Mouse (Mus musculus) liver, adult 2 months (tissue): ENCODE measurements at regions not wholly inside any gene's neighbourhood (a gene's known extent, or its start where the extent isn't known, plus 50 kb on each side); places are given as distances from the start of the nearest gene placed in this dataset.

Source experiments
- DNase-seq: peaks from one replicate; pipeline ENCODE4 v3.0.0-alpha.2; 2011; ENCODE audit warnings: low read depth, low spot score; ENCODE audit errors: extremely low read depth
- H3K27ac ChIP-seq: fragments of 200-500 bp; replicated peaks from 2 replicates; pipeline ENCODE4 v1.5.1; 2012; ENCODE audit warnings: low read depth, mild to moderate bottlenecking, control low read depth, inconsistent platforms, low read length; ENCODE audit not compliant: insufficient read depth
- H3K27me3 ChIP-seq: fragments of 200-500 bp; 2 replicates; pipeline ENCODE4 v1.6.1; 2012; ENCODE audit warnings: mild to moderate bottlenecking, moderate library complexity, low read length, inconsistent platforms; ENCODE audit not compliant: control insufficient read depth, insufficient read depth
- H3K36me3 ChIP-seq: fragments of 200-500 bp; 2 replicates; pipeline ENCODE4 v1.6.1; 2012; ENCODE audit warnings: low read length, inconsistent platforms; ENCODE audit not compliant: control insufficient read depth, insufficient read depth
- H3K4me1 ChIP-seq: fragments of 200-500 bp; 2 replicates; pipeline ENCODE4 v1.6.1; 2011; ENCODE audit warnings: low read length; ENCODE audit not compliant: control insufficient read depth, insufficient read depth
- H3K4me3 ChIP-seq: fragments of 200-500 bp; 2 replicates; pipeline ENCODE4 v1.5.1; 2011; ENCODE audit warnings: low read depth, mild to moderate bottlenecking, control low read depth, low read length, moderate library complexity; ENCODE audit not compliant: insufficient read depth
- H3K79me2 ChIP-seq: fragments of 200-500 bp; 2 replicates; pipeline ENCODE4 v1.6.1; 2012; ENCODE audit warnings: inconsistent platforms, mild to moderate bottlenecking, low read length, moderate library complexity; ENCODE audit not compliant: control insufficient read depth, insufficient read depth
- H3K9ac ChIP-seq: fragments of 200-500 bp; 2 replicates; pipeline ENCODE4 v1.6.1; 2012; ENCODE audit warnings: low read depth, mild to moderate bottlenecking, control low read depth, inconsistent platforms, low read length
- CTCF ChIP-seq: fragments of 200-500 bp; IDR thresholded peaks from 2 replicates; pipeline ENCODE4 v1.5.1; 2011; ENCODE audit warnings: low read depth, low read length, control low read depth
- POLR2A ChIP-seq: fragments of 200-500 bp; IDR thresholded peaks from 2 replicates; pipeline ENCODE4 v1.6.1; 2011; ENCODE audit warnings: low read length, control low read depth; ENCODE audit not compliant: insufficient read depth; ENCODE audit errors: extremely low read depth
- WGBS: fragments of 180-500 bp; shearing (Covaris S2); methylation state at CpG from one replicate; pipeline ENCODE4 v1.1.7; 2018; 5-methylcytosine and 5-hydroxymethylcytosine counted together

DNA sequence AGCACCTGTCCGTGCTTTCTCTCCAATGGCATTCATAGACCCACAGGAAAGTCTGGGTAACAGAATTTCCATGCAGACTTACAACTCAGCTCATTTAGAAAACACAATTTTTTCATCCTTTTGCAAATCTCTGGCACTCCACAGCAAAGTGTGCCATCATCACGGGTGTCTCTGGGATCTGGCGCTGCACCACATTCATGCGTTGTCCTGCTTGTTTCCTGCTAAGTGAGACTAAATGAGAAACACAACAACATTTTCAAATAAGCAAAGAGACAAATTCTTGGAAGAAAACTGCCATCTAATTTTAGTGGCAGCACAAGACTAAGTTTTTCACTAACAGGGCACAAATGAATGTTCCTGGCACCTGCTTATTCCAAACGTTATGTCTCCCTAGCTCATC lies 156.9 kb downstream of the Rps29 start:
- no peak overlapping the region for H3K27ac ChIP-seq
- TF ChIP-seq CTCF (no peak), POLR2A (no peak)
- no peaks in the 10 kb centered on the region for H3K36me3 ChIP-seq
- H3K79me2 ChIP-seq = no peaks in the 10 kb centered on the region
- H3K9ac ChIP-seq = no peak overlapping the region
- no peak overlapping the region for H3K4me3 ChIP-seq
- no peaks in the 10 kb centered on the region for H3K4me1 ChIP-seq
- H3K27me3 ChIP-seq = no peaks in the 10 kb centered on the region
- 86% methylated on average over 5 of the region's 5 CpGs for WGBS
- no peak for DNase-seq

DNA sequence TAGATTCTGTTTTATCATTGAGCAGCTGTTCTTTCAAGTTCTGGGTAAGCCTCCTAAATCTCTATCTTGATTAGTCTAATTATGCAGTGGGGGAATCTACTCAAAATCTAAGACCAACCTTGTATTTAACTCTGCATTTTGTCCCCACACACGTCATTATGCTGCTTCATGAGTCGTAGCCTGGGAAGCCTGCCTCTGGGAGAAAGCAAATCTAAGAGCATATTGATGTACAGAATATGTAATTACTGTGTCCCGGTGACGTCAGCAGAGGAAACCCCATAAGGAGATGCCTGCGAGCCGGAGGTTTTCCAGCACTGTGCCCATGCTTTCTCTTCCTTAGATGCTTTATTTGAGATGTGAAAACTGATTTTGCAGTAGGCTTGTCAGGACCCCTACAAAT lies 161.7 kb downstream of the Rps29 start:
- DNase-seq = no peak
- no peaks in the 10 kb centered on the region for H3K4me1 ChIP-seq
- TF ChIP-seq CTCF = no peak
- TF ChIP-seq POLR2A = no peak
- 83% methylated on average over 6 of the region's 6 CpGs for WGBS
- H3K27ac ChIP-seq = no peak overlapping the region
- H3K79me2 ChIP-seq = no peaks in the 10 kb centered on the region
- no peaks in the 10 kb centered on the region for H3K27me3 ChIP-seq
- H3K9ac ChIP-seq = no peak overlapping the region
- no peaks in the 10 kb centered on the region for H3K36me3 ChIP-seq
- no peak overlapping the region for H3K4me3 ChIP-seq

DNA sequence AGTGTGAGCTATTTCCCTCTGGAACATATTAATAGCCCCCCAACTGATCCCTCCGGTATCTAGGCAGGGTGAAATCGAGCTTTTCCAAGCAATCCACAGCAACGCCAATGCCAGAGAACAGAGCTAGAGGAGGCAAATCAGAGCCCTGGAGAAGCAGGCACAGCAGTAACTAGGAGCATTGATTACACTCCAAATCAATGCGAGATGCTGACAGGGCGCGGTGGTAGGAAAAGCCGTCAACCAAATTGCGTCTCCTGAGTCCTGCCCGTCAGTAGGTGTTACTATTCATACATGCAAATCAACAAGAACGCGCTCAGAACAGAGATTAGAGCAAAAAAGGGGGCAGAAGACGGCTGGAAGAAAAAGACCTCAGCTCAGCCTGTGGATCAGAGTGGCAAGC lies 162.2 kb downstream of the Rps29 start:
- Histone ChIP-seq H3K4me1 (no peaks in the 10 kb centered on the region), H3K27me3 (no peaks in the 10 kb centered on the region), H3K9ac (no peak overlapping the region), H3K4me3 (no peak overlapping the region), H3K36me3 (no peaks in the 10 kb centered on the region), H3K27ac (no peak overlapping the region), H3K79me2 (no peaks in the 10 kb centered on the region)
- TF ChIP-seq POLR2A = no peak
- TF ChIP-seq CTCF = no peak
- 61% methylated on average over 12 of the region's 12 CpGs for WGBS
- no peak for DNase-seq

DNA sequence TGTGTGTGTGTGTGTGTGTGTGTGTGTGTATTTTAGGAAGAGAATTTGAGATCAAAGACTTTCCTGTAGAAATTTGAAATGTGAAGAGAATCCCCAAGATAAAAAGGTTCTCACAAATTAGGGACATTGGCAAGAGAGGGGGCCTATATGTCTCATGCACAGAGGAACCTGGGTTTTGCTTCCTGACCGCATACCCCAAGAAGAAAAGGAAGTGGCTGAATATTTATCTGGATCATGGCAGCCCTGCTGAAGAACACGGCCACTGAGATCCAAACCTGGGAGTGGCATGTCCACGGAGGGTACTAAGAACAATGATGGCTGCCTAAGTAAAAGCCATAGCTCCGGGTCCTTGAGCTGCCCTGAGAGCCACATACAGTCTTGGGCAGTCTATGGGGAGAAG lies 178.3 kb downstream of the Rps29 start:
- no peak overlapping the region for H3K9ac ChIP-seq
- TF ChIP-seq CTCF (no peak), POLR2A (no peak)
- H3K4me3 ChIP-seq = no peak overlapping the region
- H3K4me1 ChIP-seq = no peaks in the 10 kb centered on the region
- no peaks in the 10 kb centered on the region for H3K36me3 ChIP-seq
- no peaks in the 10 kb centered on the region for H3K79me2 ChIP-seq
- DNase-seq = no peak
- no peak overlapping the region for H3K27ac ChIP-seq
- 88% methylated on average over 4 of the region's 4 CpGs for WGBS
- no peaks in the 10 kb centered on the region for H3K27me3 ChIP-seq

DNA sequence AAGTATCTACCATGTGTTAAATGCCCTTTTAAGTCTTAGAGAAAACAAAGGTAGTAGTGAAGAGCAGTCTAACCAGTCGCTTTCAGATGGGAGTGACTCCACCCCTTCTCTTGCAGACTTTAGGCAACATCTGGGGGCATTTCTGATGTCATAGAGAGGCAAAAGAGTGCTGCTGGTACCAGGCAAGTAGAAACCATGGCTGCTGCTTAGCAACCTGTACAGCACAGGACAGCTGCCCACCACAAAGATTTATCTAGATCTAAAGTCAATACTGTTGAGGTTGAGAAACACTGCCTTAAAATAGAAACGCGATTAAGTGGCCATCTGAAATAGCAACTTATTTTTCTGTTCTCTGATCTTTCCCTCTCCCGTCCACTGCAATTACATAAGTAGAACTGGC lies 178.8 kb downstream of the Rps29 start:
- 32% methylated on average over 4 of the region's 4 CpGs for WGBS
- H3K79me2 ChIP-seq = no peaks in the 10 kb centered on the region
- no peak for DNase-seq
- H3K27ac ChIP-seq = no peak overlapping the region
- H3K4me1 ChIP-seq = no peaks in the 10 kb centered on the region
- no peak overlapping the region for H3K4me3 ChIP-seq
- TF ChIP-seq POLR2A = no peak
- H3K9ac ChIP-seq = no peak overlapping the region
- no peaks in the 10 kb centered on the region for H3K27me3 ChIP-seq
- H3K36me3 ChIP-seq = no peaks in the 10 kb centered on the region

DNA sequence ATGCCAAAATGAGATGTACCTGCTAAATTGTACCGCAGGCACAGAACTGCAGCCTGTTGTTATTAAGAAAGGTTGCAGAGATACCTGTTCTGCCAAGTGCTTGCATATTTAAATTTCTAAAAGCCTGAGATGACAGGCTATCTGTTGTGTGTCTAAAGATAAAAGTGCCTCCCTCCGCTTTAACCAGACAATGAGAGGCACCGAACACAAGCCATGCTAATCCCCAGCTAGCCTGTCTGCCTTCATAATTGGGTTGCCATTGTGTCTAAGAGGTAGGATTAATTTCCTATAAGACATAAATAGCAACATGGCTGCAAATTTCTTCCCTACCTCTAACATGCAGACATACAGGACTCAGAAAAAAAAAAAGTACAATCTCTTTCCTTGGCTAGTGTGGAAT lies 179.8 kb downstream of the Rps29 start:
- no peaks in the 10 kb centered on the region for H3K79me2 ChIP-seq
- WGBS = 95% methylated on average over 3 of the region's 3 CpGs
- H3K4me1 ChIP-seq = no peaks in the 10 kb centered on the region
- H3K4me3 ChIP-seq = no peak overlapping the region
- DNase-seq = no peak
- no peak overlapping the region for H3K9ac ChIP-seq
- no peaks in the 10 kb centered on the region for H3K27me3 ChIP-seq
- no peaks in the 10 kb centered on the region for H3K36me3 ChIP-seq
- TF ChIP-seq CTCF (no peak), POLR2A (no peak)
- no peak overlapping the region for H3K27ac ChIP-seq
